Mouse (Mus musculus): Measurements from ENCODE around the gene Rnf148.

Gene Rnf148

GRCm38 (mm10) chr6:23655036-23655435 lies at the start of gene Rnf148:
TSS of gene Rnf148 (minus strand) at chr6:23655136.
- in situ Hi-C loops (cut with MboI; ENCODE audit: low pct_unique_long_range_greater_than_20kb in 1 of 2, low sequenced_read_pairs in 2 of 2, unreplicated experiment in 1 of 2) = no loop called here

- in situ Hi-C loops (cut with MboI; ENCODE audit: low pct_unique_long_range_greater_than_20kb in 1 of 2, low sequenced_read_pairs in 2 of 2, unreplicated experiment in 1 of 2) = no loop called here
Measured at GRCm38 (mm10) chr6:23700879-23701278, 45.9 kb upstream of the Rnf148 start.

- in situ Hi-C loops (cut with MboI; ENCODE audit: low pct_unique_long_range_greater_than_20kb in 1 of 2, low sequenced_read_pairs in 2 of 2, unreplicated experiment in 1 of 2) = no loop called here
Measured at GRCm38 (mm10) chr6:23678172-23678571, 23.2 kb upstream of the Rnf148 start.

GRCm38 (mm10) chr6:23650205-23650604 lies 4.7 kb downstream of the Rnf148 start, which contains the start of gene Rnf133:
TSS of gene Rnf133 (minus strand) at chr6:23650305.
- in situ Hi-C loops (cut with MboI; ENCODE audit: low pct_unique_long_range_greater_than_20kb in 1 of 2, low sequenced_read_pairs in 2 of 2, unreplicated experiment in 1 of 2) = no loop called here

- in situ Hi-C loops (cut with MboI; ENCODE audit: low pct_unique_long_range_greater_than_20kb in 1 of 2, low sequenced_read_pairs in 2 of 2, unreplicated experiment in 1 of 2) = no loop called here
Measured at GRCm38 (mm10) chr6:23648732-23649131, 6.2 kb downstream of the Rnf148 start.

GRCm38 (mm10) chr6:23647627-23648247 lies 7.2 kb downstream of the Rnf148 start:
- in situ Hi-C loops (cut with MboI; ENCODE audit: low pct_unique_long_range_greater_than_20kb in 1 of 2, low sequenced_read_pairs in 2 of 2, unreplicated experiment in 1 of 2) = no loop called here

- in situ Hi-C loops (cut with MboI; ENCODE audit: low pct_unique_long_range_greater_than_20kb in 1 of 2, low sequenced_read_pairs in 2 of 2, unreplicated experiment in 1 of 2) = no loop called here
Measured at GRCm38 (mm10) chr6:23637081-23637480, 17.9 kb downstream of the Rnf148 start.

GRCm38 (mm10) chr6:23635208-23635607 lies 19.7 kb downstream of the Rnf148 start:
- in situ Hi-C loops (cut with MboI; ENCODE audit: low pct_unique_long_range_greater_than_20kb in 1 of 2, low sequenced_read_pairs in 2 of 2, unreplicated experiment in 1 of 2) = no loop called here

- in situ Hi-C loops (cut with MboI; ENCODE audit: low pct_unique_long_range_greater_than_20kb in 1 of 2, low sequenced_read_pairs in 2 of 2, unreplicated experiment in 1 of 2) = no loop called here
Measured at GRCm38 (mm10) chr6:23634016-23634415, 20.9 kb downstream of the Rnf148 start.

GRCm38 (mm10) chr6:23630465-23630864 lies 24.5 kb downstream of the Rnf148 start:
- in situ Hi-C loops (cut with MboI; ENCODE audit: low pct_unique_long_range_greater_than_20kb in 1 of 2, low sequenced_read_pairs in 2 of 2, unreplicated experiment in 1 of 2) = no loop called here
